Mouse (Mus musculus): Measurements from ENCODE around the gene 4930503B20Rik. TPM values are rescaled to one million over a fixed set of nuclear protein-coding genes. Genes with fewer than 3 reads are reported as not detected.
A peak's percentile ranks its signal among the peaks of the same experiment; 100 is the strongest.

4930503B20Rik gene
- polyA plus RNA-seq, 1 experiment from 2014 or later = not detected

DNA sequence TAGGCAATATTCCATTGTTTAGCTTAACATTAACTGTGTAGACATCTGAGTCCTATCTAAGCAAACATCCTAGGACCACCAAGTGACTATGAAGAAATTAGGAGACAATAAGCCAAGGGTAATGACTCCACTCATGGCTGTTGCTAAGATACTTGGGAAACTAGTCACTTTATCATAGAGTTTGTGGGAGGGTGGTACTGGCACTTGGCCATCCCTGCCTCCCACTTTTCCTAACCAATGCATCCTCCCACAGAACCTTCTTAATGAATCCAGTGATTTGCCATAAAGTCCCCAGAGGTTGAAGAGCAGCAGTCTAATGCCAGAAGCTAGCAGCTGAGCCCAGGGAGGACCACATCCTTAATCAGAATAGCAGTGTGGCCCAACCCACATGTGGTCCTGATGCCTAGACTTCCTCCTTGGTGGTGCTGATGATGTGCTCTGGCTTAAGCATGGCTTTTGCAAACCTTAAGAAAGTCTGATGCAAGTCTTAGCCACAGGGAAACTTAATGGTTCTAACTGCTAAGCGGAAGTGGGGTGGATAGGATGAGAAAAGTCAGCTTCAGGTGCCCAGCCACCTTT lies 7.0 kb upstream of the 4930503B20Rik start:
- no peak for ATAC-seq (ENCODE audit: low read depth)
- WGBS = 96% methylated on average over 1 of the region's 1 CpGs

DNA sequence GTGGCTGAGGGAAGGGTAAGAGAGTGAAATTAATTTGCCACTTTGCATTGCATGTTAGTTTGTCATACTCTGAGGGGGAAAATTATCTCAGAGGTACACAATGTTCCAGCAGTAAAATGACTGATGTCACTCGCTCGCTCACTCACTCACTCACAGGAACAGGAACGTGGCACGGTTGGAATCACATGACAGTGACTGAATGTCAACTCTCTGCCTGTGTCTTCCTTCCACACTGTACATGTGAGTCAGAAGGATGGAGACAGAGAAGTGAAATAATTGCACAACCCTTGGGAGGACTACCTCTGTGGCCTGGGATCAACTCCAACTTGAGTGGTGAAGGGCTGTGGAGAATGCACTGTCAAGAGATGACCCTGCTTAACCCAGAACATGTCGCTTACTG lies 6.3 kb upstream of the 4930503B20Rik start:
- H3K4me3 ChIP-seq (ENCODE audit: low read length) = no peak overlapping the region
- H3K9ac ChIP-seq (ENCODE audit: low read length) = no peak overlapping the region
- no peaks in the 10 kb centered on the region for H3K36me3 ChIP-seq (ENCODE audit: control insufficient read depth, insufficient read depth, low read length)
- H3K4me1 ChIP-seq (replicated peaks; ENCODE audit: control insufficient read depth, insufficient read depth, low read length) = peaks cover 3% of the 10 kb centered on the region; the same call in 1 of the 2 replicates
- H3K27me3 ChIP-seq (ENCODE audit: control insufficient read depth, insufficient read depth, low read depth, low read length) = no peaks in the 10 kb centered on the region
- H3K9me3 ChIP-seq (ENCODE audit: control insufficient read depth, low read length) = no peaks in the 10 kb centered on the region
- H3K4me2 ChIP-seq (ENCODE audit: low read depth, low read length) = no peak overlapping the region
- no peak overlapping the region for H3K27ac ChIP-seq (ENCODE audit: low read length)
- no peak for ATAC-seq (ENCODE audit: low read depth)
- WGBS = 78% methylated on average over 5 of the region's 5 CpGs

More for the DNA sequence above, 7.0 kb upstream of the 4930503B20Rik start:
- H3K36me3 ChIP-seq (ENCODE audit: control insufficient read depth, insufficient read depth, low read length) = no peaks in the 10 kb centered on the region
- no peak overlapping the region for H3K4me2 ChIP-seq (ENCODE audit: low read depth, low read length)
- H3K9ac ChIP-seq (ENCODE audit: low read length) = no peak overlapping the region
- H3K4me1 ChIP-seq (replicated peaks; ENCODE audit: control insufficient read depth, insufficient read depth, low read length) = peaks cover 3% of the 10 kb centered on the region; the same call in 1 of the 2 replicates
- H3K9me3 ChIP-seq (ENCODE audit: control insufficient read depth, low read length) = no peaks in the 10 kb centered on the region
- H3K4me3 ChIP-seq (ENCODE audit: low read length) = no peak overlapping the region
- no peak overlapping the region for H3K27ac ChIP-seq (ENCODE audit: low read length)
- no peaks in the 10 kb centered on the region for H3K27me3 ChIP-seq (ENCODE audit: control insufficient read depth, insufficient read depth, low read depth, low read length)

DNA sequence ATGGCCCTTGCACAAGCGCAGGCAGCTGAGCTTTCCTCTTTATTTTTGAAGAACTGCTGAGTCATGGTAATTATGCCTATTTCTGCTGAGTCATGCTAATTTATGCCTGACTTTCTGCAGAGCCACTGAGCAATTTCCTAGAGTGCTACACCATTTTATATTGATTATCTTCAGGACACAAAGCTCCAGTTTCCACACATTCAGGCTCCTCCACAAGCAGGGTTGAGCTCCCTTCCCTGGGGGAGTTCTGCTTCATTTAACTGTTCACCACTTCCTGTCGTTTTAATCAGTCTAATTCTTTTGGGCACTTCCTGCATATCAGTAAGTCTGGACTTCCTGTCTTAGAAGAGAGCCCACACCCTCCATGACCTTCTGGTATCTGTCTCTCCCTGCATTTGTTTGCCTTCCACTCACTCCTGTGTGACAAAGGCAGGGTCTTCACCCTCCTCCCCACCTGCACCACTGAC lies 4.0 kb upstream of the 4930503B20Rik start:
- WGBS = 44% methylated on average over 2 of the region's 2 CpGs
- Histone ChIP-seq H3K36me3 (ENCODE audit: control insufficient read depth, insufficient read depth, low read length) (no peaks in the 10 kb centered on the region), H3K9me3 (ENCODE audit: control insufficient read depth, low read length) (no peaks in the 10 kb centered on the region), H3K27me3 (ENCODE audit: control insufficient read depth, insufficient read depth, low read depth, low read length) (no peaks in the 10 kb centered on the region), H3K27ac (ENCODE audit: low read length) (no peak overlapping the region), H3K4me1 (replicated peaks; ENCODE audit: control insufficient read depth, insufficient read depth, low read length) (peaks cover 5% of the 10 kb centered on the region; the same call in 1 of the 2 replicates), H3K9ac (ENCODE audit: low read length) (no peak overlapping the region), H3K4me3 (ENCODE audit: low read length) (no peak overlapping the region), H3K4me2 (ENCODE audit: low read depth, low read length) (no peak overlapping the region)
- ATAC-seq (ENCODE audit: low read depth) = no peak

DNA sequence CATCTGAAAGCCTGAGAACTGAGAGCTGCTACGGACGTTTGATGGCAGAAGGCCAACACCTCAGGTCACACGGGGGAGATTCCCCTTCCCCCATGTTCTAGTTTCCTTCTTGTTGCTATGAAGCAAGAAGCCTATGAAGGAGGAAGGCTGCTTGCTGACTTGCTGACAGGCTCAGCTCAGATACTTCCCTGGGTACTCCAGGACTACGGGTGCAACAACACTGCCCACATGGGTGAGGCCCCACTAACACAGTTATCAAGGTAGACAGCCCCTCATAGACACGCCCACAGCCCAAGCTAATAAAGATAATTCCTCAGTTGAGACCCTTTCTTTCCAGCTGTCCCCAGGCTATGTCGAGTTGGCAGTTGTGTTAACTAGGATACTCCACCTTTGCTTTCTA lies 2.6 kb upstream of the 4930503B20Rik start:
- peak; percentile 20; the same call in 1 of the 2 replicates for ATAC-seq (ENCODE audit: low read depth)
- H3K27ac ChIP-seq (ENCODE audit: low read length) = no peak overlapping the region

DNA sequence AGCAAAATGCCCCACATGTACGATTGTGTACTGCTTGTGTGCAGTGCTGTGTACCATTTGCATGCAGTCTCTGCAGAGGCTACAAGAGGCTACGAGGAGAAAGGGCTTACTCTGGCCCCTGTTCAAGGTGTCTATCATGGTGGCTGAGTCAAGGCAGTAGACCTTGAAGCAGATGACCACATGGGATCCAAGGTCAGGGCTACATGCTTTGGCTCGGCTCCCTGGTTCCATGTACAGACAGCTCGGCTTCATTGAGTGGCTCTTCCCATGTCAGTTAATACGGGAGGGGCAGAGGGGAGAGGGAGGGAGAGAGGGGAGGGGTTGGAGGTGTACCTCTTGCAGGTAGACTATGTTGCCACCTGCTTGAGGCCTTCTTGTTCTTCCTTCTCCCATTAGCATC lies 1.3 kb upstream of the 4930503B20Rik start:
- Histone ChIP-seq H3K9me3 (ENCODE audit: control insufficient read depth, low read length) (no peaks in the 10 kb centered on the region), H3K27me3 (ENCODE audit: control insufficient read depth, insufficient read depth, low read depth, low read length) (no peaks in the 10 kb centered on the region), H3K36me3 (ENCODE audit: control insufficient read depth, insufficient read depth, low read length) (no peaks in the 10 kb centered on the region), H3K27ac (ENCODE audit: low read length) (no peak overlapping the region), H3K4me3 (ENCODE audit: low read length) (no peak overlapping the region), H3K9ac (ENCODE audit: low read length) (no peak overlapping the region), H3K4me2 (ENCODE audit: low read depth, low read length) (no peak overlapping the region), H3K4me1 (replicated peaks; ENCODE audit: control insufficient read depth, insufficient read depth, low read length) (peaks cover 5% of the 10 kb centered on the region; the same call in 1 of the 2 replicates)
- ATAC-seq (ENCODE audit: low read depth) = 0 out of 2 replicates have a peak, but pooled peaks have one; percentile 4
- 70% methylated on average over 5 of the region's 5 CpGs for WGBS

More for the DNA sequence above, 2.6 kb upstream of the 4930503B20Rik start:
- H3K27me3 ChIP-seq (ENCODE audit: control insufficient read depth, insufficient read depth, low read depth, low read length) = no peaks in the 10 kb centered on the region
- 48% methylated on average over 6 of the region's 6 CpGs for WGBS
- no peaks in the 10 kb centered on the region for H3K9me3 ChIP-seq (ENCODE audit: control insufficient read depth, low read length)
- no peak overlapping the region for H3K9ac ChIP-seq (ENCODE audit: low read length)
- H3K4me2 ChIP-seq (ENCODE audit: low read depth, low read length) = no peak overlapping the region
- no peaks in the 10 kb centered on the region for H3K36me3 ChIP-seq (ENCODE audit: control insufficient read depth, insufficient read depth, low read length)
- H3K4me1 ChIP-seq (replicated peaks; ENCODE audit: control insufficient read depth, insufficient read depth, low read length) = peaks cover 5% of the 10 kb centered on the region; the same call in 1 of the 2 replicates
- H3K4me3 ChIP-seq (ENCODE audit: low read length) = no peak overlapping the region

DNA sequence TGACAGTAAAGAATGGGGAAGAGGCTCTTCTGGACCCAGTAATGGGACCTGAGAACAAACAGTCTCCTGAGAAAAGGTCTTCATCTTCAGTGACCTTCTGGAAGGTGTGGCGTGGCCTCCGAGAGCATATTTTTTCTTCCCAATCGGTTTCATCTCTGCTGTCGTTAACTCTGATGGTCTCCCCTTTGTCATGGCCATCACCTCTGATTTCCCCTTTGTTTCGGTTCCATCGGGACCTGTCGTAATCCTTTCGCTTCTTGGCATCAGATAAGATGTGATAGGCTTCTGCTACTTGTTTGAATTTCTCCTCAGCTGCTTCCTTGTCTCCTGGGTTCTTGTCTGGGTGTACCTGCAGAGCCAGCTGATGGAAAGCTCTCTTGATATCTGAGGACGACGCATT lies 401 bp downstream of the 4930503B20Rik start:
- Histone ChIP-seq H3K4me1 (replicated peaks; ENCODE audit: control insufficient read depth, insufficient read depth, low read length) (peaks cover 5% of the 10 kb centered on the region; the same call in 1 of the 2 replicates), H3K9ac (ENCODE audit: low read length) (no peak overlapping the region), H3K36me3 (ENCODE audit: control insufficient read depth, insufficient read depth, low read length) (no peaks in the 10 kb centered on the region), H3K27ac (ENCODE audit: low read length) (no peak overlapping the region), H3K9me3 (ENCODE audit: control insufficient read depth, low read length) (no peaks in the 10 kb centered on the region), H3K27me3 (ENCODE audit: control insufficient read depth, insufficient read depth, low read depth, low read length) (no peaks in the 10 kb centered on the region), H3K4me3 (ENCODE audit: low read length) (no peak overlapping the region), H3K4me2 (ENCODE audit: low read depth, low read length) (no peak overlapping the region)
- no peak for ATAC-seq (ENCODE audit: low read depth)
- WGBS = 84% methylated on average over 10 of the region's 10 CpGs

DNA sequence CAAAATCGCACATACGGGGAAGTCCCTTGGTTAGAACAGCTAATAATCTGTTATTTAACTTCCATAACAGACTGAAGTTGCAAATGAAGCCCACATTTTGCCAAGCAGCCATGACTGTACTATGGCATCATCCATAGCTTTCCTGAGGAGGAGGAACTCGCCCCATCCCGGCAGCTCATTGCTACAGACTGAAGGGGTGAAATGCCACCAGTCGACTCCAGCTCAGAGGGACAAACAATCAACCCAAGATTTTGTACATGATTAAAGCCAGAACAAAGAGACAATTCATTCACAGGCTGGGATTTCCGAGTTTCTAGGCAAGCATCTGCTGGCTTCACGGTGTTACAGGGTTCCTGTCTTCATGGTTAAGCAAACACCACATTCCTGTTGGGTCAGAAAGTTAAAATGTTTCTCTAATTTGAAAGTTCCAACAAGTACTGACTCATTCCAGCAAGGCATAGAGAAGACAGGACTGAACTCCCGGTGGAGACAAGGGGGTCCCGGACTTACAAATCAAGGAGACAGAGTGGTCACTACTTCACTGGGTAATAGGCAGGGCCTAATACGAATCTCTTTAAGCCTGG lies 1.7 kb downstream of the 4930503B20Rik start:
- 59% methylated on average over 10 of the region's 10 CpGs for WGBS
- Histone ChIP-seq H3K4me1 (replicated peaks; ENCODE audit: control insufficient read depth, insufficient read depth, low read length) (peaks cover 5% of the 10 kb centered on the region; the same call in 1 of the 2 replicates), H3K36me3 (ENCODE audit: control insufficient read depth, insufficient read depth, low read length) (no peaks in the 10 kb centered on the region), H3K9ac (ENCODE audit: low read length) (no peak overlapping the region), H3K27me3 (ENCODE audit: control insufficient read depth, insufficient read depth, low read depth, low read length) (no peaks in the 10 kb centered on the region), H3K27ac (ENCODE audit: low read length) (no peak overlapping the region), H3K9me3 (ENCODE audit: control insufficient read depth, low read length) (no peaks in the 10 kb centered on the region), H3K4me2 (ENCODE audit: low read depth, low read length) (no peak overlapping the region), H3K4me3 (ENCODE audit: low read length) (no peak overlapping the region)
- no peak for ATAC-seq (ENCODE audit: low read depth)

DNA sequence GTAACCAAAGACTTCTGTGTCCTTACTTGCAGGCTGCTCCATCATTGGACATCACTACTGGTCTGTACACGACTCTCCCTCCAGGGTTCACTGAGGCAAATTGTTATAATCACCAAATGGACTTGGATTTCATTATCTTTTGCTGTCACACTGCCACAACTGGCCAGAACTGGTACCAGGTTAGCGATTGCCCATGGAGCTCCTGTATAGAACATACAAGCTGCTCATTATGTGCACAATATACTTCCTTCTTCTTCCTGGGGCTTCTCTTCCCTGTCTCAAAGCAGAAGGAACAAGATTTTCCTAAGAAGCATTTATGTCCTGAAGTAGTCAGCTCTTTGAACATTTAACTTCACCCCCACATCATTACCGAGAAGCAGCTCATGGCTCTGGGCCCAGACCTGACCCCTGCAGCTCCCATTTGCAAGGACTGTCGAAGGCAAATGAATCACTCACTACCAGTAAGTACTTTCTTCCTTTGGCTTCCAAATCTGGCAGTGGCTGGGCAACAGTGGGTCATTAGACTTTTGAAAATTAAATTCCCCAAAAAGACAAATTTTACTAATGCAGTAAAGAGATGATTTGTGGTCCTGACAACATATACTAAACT lies 9.2 kb downstream of the 4930503B20Rik start:
- H3K9ac ChIP-seq (ENCODE audit: low read length) = no peak overlapping the region
- H3K36me3 ChIP-seq (ENCODE audit: control insufficient read depth, insufficient read depth, low read length) = no peaks in the 10 kb centered on the region
- peak; percentile 70 for ATAC-seq (ENCODE audit: low read depth)
- H3K27ac ChIP-seq (ENCODE audit: low read length) = no peak overlapping the region
- H3K4me2 ChIP-seq (ENCODE audit: low read depth, low read length) = no peak overlapping the region
- no peak overlapping the region for H3K4me3 ChIP-seq (ENCODE audit: low read length)
- 40% methylated on average over 4 of the region's 4 CpGs for WGBS
- no peaks in the 10 kb centered on the region for H3K9me3 ChIP-seq (ENCODE audit: control insufficient read depth, low read length)
- no peaks in the 10 kb centered on the region for H3K4me1 ChIP-seq (replicated peaks; ENCODE audit: control insufficient read depth, insufficient read depth, low read length)
- no peaks in the 10 kb centered on the region for H3K27me3 ChIP-seq (ENCODE audit: control insufficient read depth, insufficient read depth, low read depth, low read length)

DNA sequence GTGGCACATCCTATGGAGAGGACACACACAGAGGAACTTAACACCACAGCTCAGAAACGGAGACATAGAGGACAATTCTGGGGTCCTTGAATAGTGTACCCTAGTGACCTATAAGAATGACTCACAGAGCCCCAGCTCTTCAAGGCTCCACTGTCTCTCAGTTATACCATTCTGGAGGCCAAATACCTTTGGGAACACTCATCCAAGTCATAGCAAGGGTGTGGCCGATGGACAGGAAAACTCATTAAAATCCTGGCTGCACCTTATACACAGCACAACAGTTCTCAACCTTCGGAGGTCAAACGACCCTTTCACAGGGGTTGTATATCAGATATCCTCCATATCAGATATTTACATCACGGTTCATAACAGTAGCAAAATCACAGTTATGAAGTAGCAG lies 18.6 kb downstream of the 4930503B20Rik start:
- Histone ChIP-seq H3K27me3 (ENCODE audit: control insufficient read depth, insufficient read depth, low read depth, low read length) (no peaks in the 10 kb centered on the region), H3K4me1 (replicated peaks; ENCODE audit: control insufficient read depth, insufficient read depth, low read length) (no peaks in the 10 kb centered on the region), H3K4me3 (ENCODE audit: low read length) (no peak overlapping the region), H3K9me3 (ENCODE audit: control insufficient read depth, low read length) (no peaks in the 10 kb centered on the region), H3K36me3 (ENCODE audit: control insufficient read depth, insufficient read depth, low read length) (no peaks in the 10 kb centered on the region), H3K4me2 (ENCODE audit: low read depth, low read length) (no peak overlapping the region), H3K9ac (ENCODE audit: low read length) (no peak overlapping the region), H3K27ac (ENCODE audit: low read length) (no peak overlapping the region)
- no peak for ATAC-seq (ENCODE audit: low read depth)
- 79% methylated on average over 5 of the region's 5 CpGs for WGBS
